Mouse (Mus musculus) monocyte, adult 5-6 weeks (primary cell): Measurements from ENCODE around the gene Gcnt7. TPM values are rescaled to one million over a fixed set of nuclear protein-coding genes. Genes with fewer than 3 reads are reported as not detected.

Source experiments
- ATAC-seq: fragments of 153-309, 156-312 bp; replicated peaks from 2 replicates; pipeline ENCODE4 v1.8.0; 2017; ENCODE audit warnings: mild to moderate bottlenecking; ENCODE audit not compliant: low TSS enrichment, insufficient number of reproducible peaks, severe bottlenecking, poor library complexity, low FRiP score
- total RNA-seq: library from RNA; stranded (forward); fragments of 200-1000, 200-491, 200-594 nt; gene quantifications from 3 replicates; pipeline ENCODE4 v1.2.3, GENCODE M21; 2017

The Gcnt7 gene
- total RNA-seq, result 1.1 TPM in 1 of 3 replicates, not detected in the others

- ATAC-seq, result no peak
These were observed at the start of gene Gcnt7 for GRCm38 (mm10) chr2:172458496-172458895. Gene Gcnt7, minus strand, starts transcription at chr2:172458596.

- no peak for ATAC-seq
These were observed 47.7 kb upstream of the Gcnt7 start for GRCm38 (mm10) chr2:172506121-172506520.

GRCm38 (mm10) chr2:172502168-172502567 is 43.8 kb upstream of the Gcnt7 start:
- ATAC-seq, result no peak

- 0 out of 2 replicates have a peak, but pooled peaks have one; percentile 39 for ATAC-seq
These were observed 42.9 kb upstream of the Gcnt7 start for GRCm38 (mm10) chr2:172501341-172501740.

GRCm38 (mm10) chr2:172500752-172501316 is 42.4 kb upstream of the Gcnt7 start:
- no peak for ATAC-seq

- no peak for ATAC-seq
These were observed 40.4 kb upstream of the Gcnt7 start for GRCm38 (mm10) chr2:172498823-172499222.

GRCm38 (mm10) chr2:172496736-172497345 is 38.4 kb upstream of the Gcnt7 start:
- no peak for ATAC-seq

DNA sequence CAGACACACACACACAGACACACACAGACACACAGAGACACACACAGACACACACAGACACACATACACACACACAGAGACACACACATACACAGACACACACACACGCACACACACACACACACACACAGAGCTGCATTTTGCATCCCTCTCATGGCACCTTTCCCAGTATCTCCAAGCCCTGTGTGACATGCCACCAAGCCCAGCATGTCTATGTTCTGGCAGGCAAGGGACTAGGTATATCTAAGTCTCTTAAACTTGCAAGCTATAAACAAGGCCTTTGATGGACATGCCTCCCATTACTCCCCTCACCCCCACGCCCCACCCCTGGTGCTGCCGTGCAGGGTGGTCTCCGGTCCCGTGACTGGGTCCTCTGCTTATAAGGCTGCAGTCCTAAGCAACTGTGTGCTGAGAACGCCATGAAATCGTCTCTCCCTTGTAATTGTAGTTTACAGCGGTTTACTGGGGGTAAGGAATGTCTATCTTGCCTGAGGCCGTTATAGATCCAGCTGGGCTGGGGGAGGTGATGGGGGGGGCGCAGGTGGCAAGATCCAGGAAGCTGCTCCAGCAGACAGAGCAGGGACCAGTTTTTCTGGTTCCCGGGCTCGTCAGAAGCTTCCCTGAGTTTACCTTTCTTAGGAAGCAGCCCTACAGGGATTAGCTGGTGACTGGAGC is 26.4 kb upstream of the Gcnt7 start:
- ATAC-seq, result no peak

- no peak for ATAC-seq
These were observed 25.5 kb upstream of the Gcnt7 start for GRCm38 (mm10) chr2:172483766-172484413.

DNA sequence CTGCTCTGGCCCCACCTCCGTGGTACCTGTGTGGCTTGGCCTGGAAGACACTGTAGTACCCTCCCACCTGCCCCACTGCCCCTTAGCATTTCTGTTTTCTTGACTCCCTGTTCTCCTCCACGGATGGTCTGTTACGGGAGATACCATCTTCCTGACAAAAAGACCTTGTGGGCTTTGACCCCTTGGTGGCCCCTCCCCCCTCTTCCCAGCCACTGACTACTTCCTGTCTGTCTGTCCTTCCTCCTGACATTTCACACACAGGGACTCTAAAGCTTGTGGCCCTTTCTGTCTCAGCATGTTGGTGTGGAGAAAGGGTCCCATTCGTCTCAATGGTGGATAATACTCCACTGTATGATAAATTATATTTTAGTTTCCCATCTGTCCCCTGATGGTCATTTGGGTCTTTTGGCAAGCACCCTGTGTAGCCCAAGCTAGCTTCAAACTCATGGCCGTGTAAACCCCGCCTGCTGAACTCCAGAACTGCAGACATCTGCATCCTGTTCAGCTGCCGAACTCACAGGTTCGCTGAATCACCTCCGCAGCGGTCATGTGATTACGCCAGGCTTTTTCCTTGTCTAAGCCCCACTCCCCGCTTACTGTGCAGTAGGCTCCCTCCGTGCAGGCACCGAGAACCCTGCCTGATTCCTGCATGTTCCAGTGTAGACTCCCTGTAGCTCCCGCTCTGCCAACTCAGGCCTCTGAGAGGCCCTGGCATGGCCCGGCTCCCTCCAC is 23.4 kb upstream of the Gcnt7 start:
- no peak for ATAC-seq

- ATAC-seq, result no peak
These were observed 21.9 kb upstream of the Gcnt7 start for GRCm38 (mm10) chr2:172480296-172480695.

GRCm38 (mm10) chr2:172477860-172478259 is 19.5 kb upstream of the Gcnt7 start:
- ATAC-seq, result 0 out of 2 replicates have a peak, but pooled peaks have one; percentile 33

- no peak for ATAC-seq
These were observed 19.0 kb upstream of the Gcnt7 start for GRCm38 (mm10) chr2:172477350-172477749.

DNA sequence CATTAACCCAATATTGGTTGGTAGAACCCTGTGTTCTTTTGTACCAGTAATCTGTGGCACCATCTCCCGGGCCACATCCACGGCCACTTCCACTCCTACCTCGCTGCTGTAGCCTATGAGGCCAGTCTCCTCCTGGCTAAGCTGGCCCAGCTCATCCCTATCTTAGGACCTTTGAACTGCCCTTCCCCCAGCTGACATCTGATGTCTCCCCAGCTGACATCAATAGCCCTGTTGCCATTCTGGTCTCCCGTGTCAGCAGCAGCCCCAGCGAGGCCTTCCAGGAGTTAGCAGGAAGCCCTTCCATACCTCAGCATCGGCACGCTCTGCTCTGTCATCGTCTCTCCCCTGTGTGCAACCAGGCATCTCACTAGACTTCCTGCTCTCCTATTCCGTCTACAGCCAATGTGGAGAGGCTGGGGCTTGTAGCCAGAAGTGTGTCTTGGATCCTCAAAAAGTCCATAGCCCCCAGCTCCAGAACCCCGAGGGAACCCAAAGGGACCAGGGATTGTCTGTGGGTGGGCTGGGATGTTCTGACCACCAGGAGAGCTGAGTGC is 18.4 kb upstream of the Gcnt7 start:
- no peak for ATAC-seq

GRCm38 (mm10) chr2:172474970-172475369 is 16.6 kb upstream of the Gcnt7 start:
- no peak for ATAC-seq

- no peak for ATAC-seq
These were observed 15.2 kb upstream of the Gcnt7 start for GRCm38 (mm10) chr2:172473591-172473990.

DNA sequence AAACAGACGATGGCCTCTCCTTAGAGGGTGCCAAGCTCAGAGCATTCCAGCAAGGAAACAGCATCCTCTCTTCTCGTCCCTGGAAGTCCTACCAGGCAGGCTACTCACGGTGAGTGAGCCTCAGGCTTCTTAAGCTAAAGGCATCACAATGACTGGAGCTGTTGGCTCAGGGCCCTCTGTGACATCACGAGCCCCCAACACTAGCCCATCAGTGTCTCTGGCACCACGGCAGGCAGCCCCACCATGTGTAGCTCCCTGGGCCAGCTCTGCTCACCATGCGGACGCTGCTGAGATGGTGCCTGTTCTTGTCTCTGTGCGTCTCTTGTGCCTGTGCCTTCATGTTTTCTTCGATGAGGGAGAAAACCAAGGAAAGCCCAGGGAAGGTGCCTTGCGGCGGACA is 13.9 kb upstream of the Gcnt7 start, which contains the start of gene Fam209:
Fam209 (plus strand) TSS at position 203 of the 400 bp plus-strand sequence.
- ATAC-seq, result no peak

DNA sequence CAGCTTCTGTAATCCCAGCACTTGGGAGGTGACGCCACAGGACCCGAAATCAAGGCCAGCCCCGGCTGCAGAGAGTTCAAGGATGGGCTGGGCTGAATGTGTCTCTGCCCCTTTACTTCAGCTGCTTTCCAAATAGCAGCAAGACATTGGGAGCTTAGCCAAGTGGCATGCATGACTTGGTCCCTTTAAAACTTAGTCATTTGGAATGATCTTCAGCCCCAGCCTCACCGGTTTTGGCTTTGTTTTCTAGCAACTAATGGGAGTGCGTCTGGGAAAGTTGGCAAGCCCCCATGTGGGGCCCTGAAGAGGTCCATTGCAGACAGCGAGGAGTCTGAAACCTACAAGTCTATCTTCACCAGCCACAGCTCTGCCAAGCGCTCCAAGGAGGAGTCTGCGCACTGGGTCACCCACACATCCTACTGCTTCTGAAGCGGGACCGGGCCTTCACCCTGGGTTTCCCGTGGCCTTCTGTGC is 10.0 kb upstream of the Gcnt7 start:
- ATAC-seq, result no peak
